Mouse (Mus musculus) hindbrain, embryonic 15.5 days (tissue): ENCODE data around the gene Tomt. TPM values are rescaled to one million over a fixed set of nuclear protein-coding genes. Genes with fewer than 3 reads are reported as not detected.
"Not testable (repeated sequence)": the region's sequence is repeated elsewhere in the genome, so short reads cannot be mapped to it uniquely, and the experiment has no call there.

Source experiments
- ATAC-seq: fragments of 200-750 bp; cut with Nextera tagmentation; 2 replicates; pipeline ENCODE4 v1.8.0; 2017; ENCODE audit warnings: low read depth, moderate number of reproducible peaks, moderate TSS enrichment; ENCODE audit not compliant: low FRiP score
- H3K27ac ChIP-seq: fragments of 300-500 bp; sonication (generic); replicated peaks from 2 replicates; pipeline ENCODE4 v1.5.1; 2015; ENCODE audit warnings: mild to moderate bottlenecking, inconsistent platforms
- H3K27me3 ChIP-seq: fragments of 300-500 bp; sonication (generic); 2 replicates; pipeline ENCODE4 v1.6.1; 2015; ENCODE audit warnings: control low read depth, inconsistent platforms
- H3K36me3 ChIP-seq: fragments of 300-500 bp; sonication (generic); 2 replicates; pipeline ENCODE4 v1.6.1; 2015; ENCODE audit warnings: control low read depth, inconsistent platforms
- H3K4me1 ChIP-seq: fragments of 300-500 bp; sonication (generic); replicated peaks from 2 replicates; pipeline ENCODE4 v1.6.1; 2015; ENCODE audit warnings: control low read depth, inconsistent platforms
- H3K4me2 ChIP-seq: fragments of 300-500 bp; sonication (generic); 2 replicates; pipeline ENCODE4 v1.6.1; 2015; ENCODE audit warnings: moderate library complexity, mild to moderate bottlenecking, inconsistent platforms
- H3K4me3 ChIP-seq: fragments of 300-500 bp; sonication (generic); 2 replicates; pipeline ENCODE4 v1.5.1; 2015; ENCODE audit warnings: mild to moderate bottlenecking, inconsistent platforms
- H3K9ac ChIP-seq: fragments of 300-500 bp; sonication (generic); 2 replicates; pipeline ENCODE4 v1.6.1; 2015; ENCODE audit warnings: inconsistent platforms
- H3K9me3 ChIP-seq: fragments of 300-500 bp; sonication (generic); 2 replicates; pipeline ENCODE4 v1.6.1; 2016; ENCODE audit warnings: control low read depth, inconsistent platforms
- WGBS: fragments of 180-500 bp; shearing (Covaris S2); methylation state at CpG from one replicate; pipeline ENCODE4 v1.1.7; 2015; 5-methylcytosine and 5-hydroxymethylcytosine counted together
- polyA plus RNA-seq: library from polyadenylated mRNA; unstranded; fragments of >200 nt; fragmentation: Nextera tagmentation; extraction: Ambion mirVana; gene quantifications from 2 replicates; pipeline ENCODE4 v1.2.1, GENCODE M21; 2015

Tomt gene
- polyA plus RNA-seq: 0.45 and 0.49 TPM in 2 replicates

DNA sequence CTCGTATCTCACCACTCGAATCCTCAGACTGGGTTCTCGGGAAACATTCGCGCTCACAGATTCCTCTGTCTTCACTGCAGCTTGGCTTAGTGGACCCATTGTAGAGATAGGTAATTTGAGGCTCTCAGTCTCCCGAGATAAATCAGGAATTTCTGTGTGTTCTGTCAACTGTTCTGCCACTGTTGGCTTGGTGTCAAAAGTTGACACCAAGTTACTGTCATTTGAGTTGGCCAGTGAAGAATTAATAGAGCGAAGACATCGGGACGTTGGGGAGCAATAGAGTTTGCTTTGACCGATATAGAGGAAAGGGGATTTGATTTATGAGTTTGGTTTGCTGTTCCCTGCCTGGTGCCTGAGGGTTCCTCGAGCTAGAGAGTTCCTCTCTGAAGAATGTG lies at the start of gene Tomt:
Gene Tomt, minus strand, starts transcription at position 73 of the 395 bp plus-strand sequence.
- H3K4me1 ChIP-seq: peaks cover 31% of the 10 kb centered on the region
- peak within 1 kb of the TSS; percentile 87 for H3K4me3 ChIP-seq
- no peaks in the 10 kb centered on the region for H3K9me3 ChIP-seq
- H3K4me2 ChIP-seq: peak within 1 kb of the TSS; percentile 76
- peak within 1 kb of the TSS; percentile 93 for H3K9ac ChIP-seq
- ATAC-seq: no peak
- 21% methylated on average over 11 of the region's 11 CpGs for WGBS
- peak within 1 kb of the TSS; percentile 98 for H3K27ac ChIP-seq
- peaks cover 19% of the 10 kb centered on the region for H3K36me3 ChIP-seq
- no peaks in the 10 kb centered on the region for H3K27me3 ChIP-seq

DNA sequence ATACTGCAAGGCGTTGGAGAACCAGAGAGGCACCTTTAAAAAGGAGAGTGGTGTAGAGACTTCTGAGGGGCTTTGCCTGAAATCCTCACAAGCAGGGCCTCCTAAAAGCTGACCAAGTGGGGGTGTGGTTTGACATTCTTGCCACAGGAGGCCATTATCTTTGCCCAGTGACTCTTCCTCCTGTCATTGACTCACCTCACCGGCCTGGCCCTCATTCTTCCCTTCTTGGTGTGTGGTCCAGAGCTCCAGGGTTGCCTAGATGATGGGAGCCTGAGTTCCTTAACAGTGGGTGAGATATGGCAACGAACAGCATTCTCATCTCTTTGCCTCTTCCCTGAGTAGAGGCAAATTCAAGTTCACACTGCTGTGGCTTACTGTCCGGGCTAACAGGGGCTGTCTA lies 49.7 kb upstream of the Tomt start:
- Histone ChIP-seq H3K4me1 (0 out of 2 replicates have a peak, but pooled peaks cover 8% of the 10 kb centered on the region), H3K4me2 (no peak overlapping the region), H3K27me3 (no peaks in the 10 kb centered on the region), H3K36me3 (no peaks in the 10 kb centered on the region), H3K9ac (no peak overlapping the region), H3K4me3 (no peak overlapping the region), H3K27ac (no peak overlapping the region), H3K9me3 (no peaks in the 10 kb centered on the region)
- ATAC-seq: no peak
- WGBS: 51% methylated on average over 4 of the region's 4 CpGs

DNA sequence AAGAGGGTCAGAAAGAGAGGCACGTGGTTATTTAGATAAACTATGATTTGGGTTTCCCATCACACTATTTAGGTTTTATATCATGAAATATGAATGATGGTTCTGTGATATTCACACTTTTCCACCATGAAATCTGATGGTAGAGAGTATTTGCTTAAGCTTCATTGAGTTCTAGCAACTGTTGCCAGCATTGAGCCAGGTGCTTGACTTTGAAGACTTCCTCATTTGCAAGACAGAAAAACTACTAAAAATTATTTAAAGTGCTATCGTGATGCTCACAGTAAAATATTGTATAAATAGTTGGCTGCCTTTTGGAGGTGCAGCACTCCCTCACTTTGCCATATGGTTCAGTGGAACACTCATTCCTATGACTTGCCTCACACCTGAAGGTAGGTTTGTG lies 49.1 kb upstream of the Tomt start:
- no peaks in the 10 kb centered on the region for H3K27me3 ChIP-seq
- H3K4me2 ChIP-seq: no peak overlapping the region
- no peak overlapping the region for H3K9ac ChIP-seq
- H3K36me3 ChIP-seq: no peaks in the 10 kb centered on the region
- H3K27ac ChIP-seq: no peak overlapping the region
- no peaks in the 10 kb centered on the region for H3K9me3 ChIP-seq
- H3K4me1 ChIP-seq: 0 out of 2 replicates have a peak, but pooled peaks cover 8% of the 10 kb centered on the region
- 92% methylated on average over 2 of the region's 2 CpGs for WGBS
- ATAC-seq: no peak
- no peak overlapping the region for H3K4me3 ChIP-seq

DNA sequence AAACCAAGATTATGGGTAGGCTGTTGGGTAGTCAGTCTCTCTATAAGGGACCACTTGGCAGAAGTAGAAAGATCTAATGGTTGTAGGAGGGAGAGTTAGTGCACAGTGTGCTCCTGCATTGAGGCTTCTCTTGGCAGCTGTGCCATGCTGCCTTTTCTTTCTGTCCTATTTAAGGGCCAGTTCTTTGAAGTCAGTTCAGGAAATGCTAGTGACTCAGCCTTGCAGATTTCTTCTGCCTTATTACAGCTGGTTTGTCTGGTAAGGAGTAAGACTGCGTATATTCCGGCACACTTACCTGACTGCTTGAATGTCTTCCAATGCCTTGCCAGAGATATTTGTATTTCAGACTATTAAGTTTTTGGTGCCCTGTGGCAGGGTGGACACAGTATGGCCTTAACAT lies 48.0 kb upstream of the Tomt start:
- H3K27me3 ChIP-seq: no peaks in the 10 kb centered on the region
- H3K4me2 ChIP-seq: no peak overlapping the region
- no peak overlapping the region for H3K9ac ChIP-seq
- 94% methylated on average over 2 of the region's 2 CpGs for WGBS
- H3K9me3 ChIP-seq: no peaks in the 10 kb centered on the region
- H3K4me3 ChIP-seq: no peak overlapping the region
- H3K36me3 ChIP-seq: no peaks in the 10 kb centered on the region
- ATAC-seq: no peak
- H3K27ac ChIP-seq: no peak overlapping the region
- H3K4me1 ChIP-seq: no peaks in the 10 kb centered on the region

DNA sequence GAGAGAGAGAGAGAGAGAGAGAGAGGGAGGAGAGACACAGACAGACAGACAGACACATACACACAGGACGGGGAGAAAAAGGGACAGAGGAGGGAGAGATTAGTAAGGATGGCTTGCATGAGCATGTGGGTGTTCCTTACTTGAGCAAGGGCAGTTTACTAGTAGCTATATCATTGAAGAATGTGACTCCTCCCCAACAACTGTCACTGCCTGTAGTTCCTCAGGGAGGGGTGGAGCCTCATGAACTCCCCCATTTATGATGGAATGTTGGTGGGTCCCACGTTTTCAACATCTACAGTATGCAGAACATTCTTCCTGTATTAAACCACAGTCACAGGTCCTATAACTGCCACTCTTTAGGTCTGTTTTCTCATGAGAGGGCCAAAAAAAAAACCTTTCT lies 45.9 kb upstream of the Tomt start:
- H3K4me1 ChIP-seq: no peaks in the 10 kb centered on the region
- no peaks in the 10 kb centered on the region for H3K9me3 ChIP-seq
- no peak overlapping the region for H3K4me2 ChIP-seq
- H3K27ac ChIP-seq: no peak overlapping the region
- WGBS: 75% methylated on average over 2 of the region's 2 CpGs
- no peak for ATAC-seq
- no peak overlapping the region for H3K4me3 ChIP-seq
- no peaks in the 10 kb centered on the region for H3K27me3 ChIP-seq
- H3K36me3 ChIP-seq: no peaks in the 10 kb centered on the region
- no peak overlapping the region for H3K9ac ChIP-seq

DNA sequence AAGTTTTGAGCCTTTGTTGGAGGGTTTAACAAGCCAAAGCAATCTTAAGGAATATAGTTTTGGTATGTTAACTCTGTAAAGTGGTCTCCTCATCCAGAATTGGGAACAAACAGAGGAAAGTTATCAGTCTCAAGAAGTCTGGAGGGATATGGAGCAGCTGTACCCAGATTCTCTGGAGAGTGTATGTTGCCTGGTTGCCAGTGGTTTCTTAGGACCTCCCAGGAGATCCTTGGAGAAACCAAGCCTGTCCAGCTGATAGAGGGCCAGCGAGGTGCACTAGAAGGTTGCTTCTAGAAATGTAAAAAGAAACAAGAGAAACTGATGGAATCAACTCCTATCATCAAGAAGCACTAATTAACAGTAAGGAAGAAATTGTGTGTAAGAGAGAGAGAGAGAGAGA lies 45.5 kb upstream of the Tomt start:
- Histone ChIP-seq H3K27ac (no peak overlapping the region), H3K27me3 (no peaks in the 10 kb centered on the region), H3K9me3 (no peaks in the 10 kb centered on the region), H3K9ac (no peak overlapping the region), H3K36me3 (no peaks in the 10 kb centered on the region), H3K4me2 (no peak overlapping the region), H3K4me1 (no peaks in the 10 kb centered on the region), H3K4me3 (no peak overlapping the region)
- WGBS: 93% methylated on average over 1 of the region's 1 CpGs
- no peak for ATAC-seq

DNA sequence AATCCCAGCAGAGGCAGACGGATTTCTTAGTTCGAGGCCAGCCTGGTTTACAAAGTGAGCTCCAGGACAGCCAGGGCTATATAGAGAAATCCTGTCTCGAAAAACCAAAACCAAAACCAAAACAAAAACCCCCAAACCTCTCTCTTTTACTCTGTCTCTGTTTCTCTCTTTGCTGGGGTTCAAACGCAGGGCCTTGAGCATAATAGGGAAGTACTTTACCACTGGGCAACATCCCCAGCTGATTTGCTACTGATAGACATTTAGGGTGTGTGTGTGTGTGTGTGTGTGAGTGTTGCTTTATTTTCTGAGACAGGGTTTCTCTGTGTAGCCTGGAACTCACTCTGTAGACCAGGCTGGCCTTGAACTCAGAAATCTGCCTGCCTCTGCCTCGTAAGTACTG lies 42.8 kb upstream of the Tomt start:
- H3K4me2 ChIP-seq, H3K9me3 ChIP-seq, H3K27me3 ChIP-seq, H3K36me3 ChIP-seq, H3K4me3 ChIP-seq, H3K27ac ChIP-seq, H3K9ac ChIP-seq, H3K4me1 ChIP-seq, ATAC-seq: not testable (repeated sequence)
- over 99% methylated on average over 5 of the region's 5 CpGs for WGBS

DNA sequence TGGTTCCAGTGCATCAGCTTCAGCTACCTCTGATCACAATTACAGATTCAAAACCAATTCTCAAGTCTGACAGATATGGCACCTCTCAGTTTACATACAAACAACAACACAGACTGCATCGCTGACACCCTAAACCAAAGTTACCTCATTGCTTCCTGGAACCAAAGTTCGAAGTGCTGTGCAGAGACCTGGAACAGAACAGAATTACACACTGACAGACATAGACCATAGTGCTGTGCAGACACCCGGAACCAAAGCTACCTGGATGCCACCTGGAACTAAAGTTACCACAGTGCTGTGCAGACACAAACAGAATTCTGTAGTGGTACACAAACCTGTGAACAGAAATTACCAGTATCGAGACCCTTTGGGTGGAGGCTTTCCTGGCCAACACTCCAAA lies 33.6 kb upstream of the Tomt start:
- no peak overlapping the region for H3K27ac ChIP-seq
- no peak overlapping the region for H3K4me2 ChIP-seq
- no peak for ATAC-seq
- no peaks in the 10 kb centered on the region for H3K36me3 ChIP-seq
- peaks cover 18% of the 10 kb centered on the region for H3K4me1 ChIP-seq
- no peak overlapping the region for H3K9ac ChIP-seq
- H3K9me3 ChIP-seq: no peaks in the 10 kb centered on the region
- H3K4me3 ChIP-seq: no peak overlapping the region
- 97% methylated on average over 4 of the region's 4 CpGs for WGBS
- no peaks in the 10 kb centered on the region for H3K27me3 ChIP-seq

DNA sequence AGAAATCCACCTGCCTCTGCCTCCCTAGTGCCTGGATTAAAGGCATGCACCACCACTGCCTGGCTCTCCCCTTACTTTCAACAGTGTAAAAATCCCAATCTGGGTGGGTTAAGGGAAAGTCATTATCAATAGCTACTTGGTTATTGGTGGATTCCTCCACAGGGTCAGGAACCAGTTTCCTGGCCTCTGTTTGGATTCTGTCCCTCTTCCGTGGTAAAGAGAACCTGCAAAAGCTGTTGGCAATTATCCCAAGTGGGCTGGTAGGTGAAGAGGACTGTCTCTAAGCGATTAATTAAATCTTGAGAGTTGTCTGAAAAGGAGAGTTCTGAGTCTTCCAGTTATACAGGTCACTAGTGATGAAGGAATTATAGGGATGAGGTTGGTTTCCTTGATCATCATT lies 32.2 kb upstream of the Tomt start:
- H3K9me3 ChIP-seq: no peaks in the 10 kb centered on the region
- H3K27ac ChIP-seq: no peak overlapping the region
- H3K4me2 ChIP-seq: no peak overlapping the region
- peaks cover 22% of the 10 kb centered on the region for H3K4me1 ChIP-seq
- no peaks in the 10 kb centered on the region for H3K27me3 ChIP-seq
- 88% methylated on average over 2 of the region's 2 CpGs for WGBS
- ATAC-seq: no peak
- no peak overlapping the region for H3K9ac ChIP-seq
- no peak overlapping the region for H3K4me3 ChIP-seq
- H3K36me3 ChIP-seq: no peaks in the 10 kb centered on the region

DNA sequence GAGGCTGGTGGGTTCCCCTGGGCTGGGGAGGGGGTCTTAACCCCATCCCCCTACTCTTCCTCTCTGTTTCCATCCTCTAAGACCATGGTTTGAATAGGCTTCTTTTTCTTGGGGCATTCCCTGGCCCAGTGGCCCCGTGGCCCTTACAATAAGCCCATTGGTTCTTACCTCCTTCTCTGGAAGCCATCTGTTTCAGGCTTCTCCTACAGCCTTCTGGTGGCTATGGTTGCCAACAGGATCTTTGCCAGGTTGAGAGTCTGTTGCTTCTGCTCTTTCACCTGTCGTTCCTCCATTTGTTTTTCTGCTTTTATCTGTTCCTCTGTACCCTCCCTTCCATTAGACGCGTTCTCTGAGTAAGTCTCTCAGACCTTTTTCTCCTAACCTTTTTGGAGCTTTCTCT lies 31.4 kb upstream of the Tomt start:
- H3K27ac ChIP-seq: no peak overlapping the region
- H3K4me2 ChIP-seq: no peak overlapping the region
- ATAC-seq: no peak
- H3K9me3 ChIP-seq: no peaks in the 10 kb centered on the region
- WGBS: 82% methylated on average over 4 of the region's 4 CpGs
- peaks cover 30% of the 10 kb centered on the region for H3K4me1 ChIP-seq
- no peak overlapping the region for H3K9ac ChIP-seq
- no peak overlapping the region for H3K4me3 ChIP-seq
- no peaks in the 10 kb centered on the region for H3K27me3 ChIP-seq
- H3K36me3 ChIP-seq: no peaks in the 10 kb centered on the region

DNA sequence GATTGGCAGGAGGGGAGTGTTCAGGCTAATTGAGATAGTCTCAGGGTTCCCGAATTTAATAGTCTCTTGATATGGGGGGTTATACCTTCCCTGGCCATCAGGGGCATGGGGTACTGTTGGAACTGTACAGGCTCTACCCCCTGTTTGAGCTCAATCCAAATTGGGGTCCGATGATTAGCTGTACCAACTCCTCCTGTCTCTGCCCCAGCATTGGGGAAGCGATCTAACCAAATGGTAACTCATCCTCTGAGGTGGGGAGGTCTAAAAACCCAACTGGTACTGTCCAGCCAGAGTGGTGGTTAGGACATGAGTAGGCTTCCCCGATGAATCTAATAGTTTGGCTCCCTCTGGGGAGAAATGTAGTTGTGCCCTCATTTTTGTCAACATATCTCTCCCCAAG lies 30.8 kb upstream of the Tomt start:
- 94% methylated on average over 4 of the region's 4 CpGs for WGBS
- Histone ChIP-seq H3K27me3 (no peaks in the 10 kb centered on the region), H3K9ac (no peak overlapping the region), H3K9me3 (no peaks in the 10 kb centered on the region), H3K36me3 (no peaks in the 10 kb centered on the region), H3K4me1 (peaks cover 30% of the 10 kb centered on the region), H3K4me2 (no peak overlapping the region), H3K4me3 (no peak overlapping the region), H3K27ac (no peak overlapping the region)
- no peak for ATAC-seq

DNA sequence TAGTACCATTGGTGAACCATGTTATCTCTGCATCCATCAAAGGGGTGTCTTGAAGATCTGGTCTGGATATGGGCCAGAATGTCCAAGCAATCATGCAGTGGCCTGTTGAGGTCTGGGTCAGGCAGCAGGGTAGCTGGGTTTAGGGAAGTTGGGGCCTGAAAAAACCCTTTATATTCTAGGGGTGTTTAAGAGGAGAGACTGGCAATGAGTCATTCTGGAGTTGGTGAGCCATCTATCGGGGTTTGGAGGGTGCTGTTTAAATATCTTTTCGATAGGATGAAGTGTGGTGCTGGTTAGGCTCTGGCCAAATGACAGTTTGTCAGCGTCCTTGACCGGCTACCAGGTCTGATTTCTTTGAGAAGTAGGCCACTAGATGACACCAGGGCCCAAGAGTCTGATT lies 29.8 kb upstream of the Tomt start:
- no peak overlapping the region for H3K9ac ChIP-seq
- 94% methylated on average over 4 of the region's 4 CpGs for WGBS
- H3K27ac ChIP-seq: no peak overlapping the region
- H3K4me1 ChIP-seq: peaks cover 30% of the 10 kb centered on the region
- no peak for ATAC-seq
- no peaks in the 10 kb centered on the region for H3K36me3 ChIP-seq
- H3K4me3 ChIP-seq: no peak overlapping the region
- H3K27me3 ChIP-seq: no peaks in the 10 kb centered on the region
- H3K9me3 ChIP-seq: no peaks in the 10 kb centered on the region
- H3K4me2 ChIP-seq: no peak overlapping the region

DNA sequence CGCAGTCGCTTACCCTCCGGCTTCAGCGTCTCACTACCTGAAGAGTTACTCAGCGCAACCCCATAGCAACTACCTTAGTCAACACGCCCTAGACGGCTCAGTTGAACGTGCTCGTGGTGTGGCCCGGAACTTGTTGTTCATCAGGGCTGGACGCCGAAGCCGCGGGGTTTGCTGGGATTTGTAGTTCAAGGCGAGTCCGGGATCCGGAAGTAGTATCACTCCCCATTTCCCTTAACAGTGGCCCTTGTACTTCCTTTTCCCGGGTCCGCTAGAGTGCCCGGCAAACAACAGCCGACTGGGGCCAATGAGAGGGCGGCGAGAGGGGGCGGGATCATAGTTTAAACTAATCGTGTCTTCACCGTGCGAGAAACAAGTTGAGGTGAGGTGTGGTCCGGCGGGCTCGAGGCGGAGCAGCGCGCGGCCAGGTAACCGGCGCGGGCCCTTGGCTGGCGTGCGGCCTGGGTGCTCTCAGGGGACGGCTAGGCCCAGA lies 27.6 kb upstream of the Tomt start, which contains the start of the genes Lrrc51 and Numa1:
Gene Lrrc51, minus strand, starts transcription at position 145 of the 490 bp plus-strand sequence.
Gene Numa1, plus strand, starts transcription at position 361 of the 490 bp plus-strand sequence.
- Histone ChIP-seq H3K9ac (peak within 1 kb of the TSS; percentile 84), H3K36me3 (no peaks in the 10 kb centered on the region), H3K9me3 (no peaks in the 10 kb centered on the region), H3K4me2 (peak within 1 kb of the TSS; percentile 80), H3K27me3 (no peaks in the 10 kb centered on the region), H3K27ac (peak within 1 kb of the TSS; percentile 81), H3K4me1 (peaks cover 30% of the 10 kb centered on the region), H3K4me3 (peak within 1 kb of the TSS; percentile 99)
- WGBS: under 1% methylated on average over 40 of the region's 40 CpGs
- peak; percentile 98 for ATAC-seq
